Mouse (Mus musculus): ENCODE data around the gene Cox6a1. TPM values are rescaled to one million over a fixed set of nuclear protein-coding genes. Genes with fewer than 3 reads are reported as not detected.
A peak's percentile ranks its signal among the peaks of the same experiment; 100 is the strongest.

The Cox6a1 gene
- total RNA-seq, 2 experiments from 2014 or later: 367 to 372 TPM

- intact Hi-C loops (cut with DNase I): no loop called here
- no peak for DNase-seq
These were observed 6.3 kb upstream of the Cox6a1 start for GRCm38 (mm10) chr5:115355070-115355469.

GRCm38 (mm10) chr5:115351348-115351747 is 2.6 kb upstream of the Cox6a1 start:
- DNase-seq: no peak
- intact Hi-C loops (cut with DNase I): no loop called here

GRCm38 (mm10) chr5:115349225-115349555 is 409 bp upstream of the Cox6a1 start:
- no peak for DNase-seq
- intact Hi-C loops (cut with DNase I): loop anchor here (5.0 to 10.0 kb wide), 2 partner anchors 224 to 283 kb away; partner anchors contain the start of gene Rab35

GRCm38 (mm10) chr5:115347564-115347963 is 1.2 kb downstream of the Cox6a1 start:
- intact Hi-C loops (cut with DNase I): loop anchor here (2.0 to 10.0 kb wide), 3 partner anchors 45 to 285 kb away; partner anchors contain the start of gene Rab35

GRCm38 (mm10) chr5:115341314-115342165 is 7.2 kb downstream of the Cox6a1 start:
- DNase-seq: no peak
- intact Hi-C loops (cut with DNase I): loop anchor here (2.0 to 10.0 kb wide), 3 partner anchors 41 to 217 kb away; partner anchors contain the start of gene Dynll1

More at GRCm38 (mm10) chr5:115347564-115347963, 1.2 kb downstream of the Cox6a1 start:
- peak; percentile 85 to 87 for DNase-seq

- intact Hi-C loops (cut with DNase I): loop anchor here (2.0 to 10.0 kb wide), 2 partner anchors 40 to 216 kb away; partner anchors contain the start of gene Dynll1
- peak; percentile 90 to 91 for DNase-seq
These were observed 8.0 kb downstream of the Cox6a1 start, which contains the start of the genes Gatc and Triap1 for GRCm38 (mm10) chr5:115340577-115341313. TSS of gene Gatc (minus strand) at chr5:115341178. TSS of gene Triap1 (plus strand) at chr5:115341225.

GRCm38 (mm10) chr5:115340007-115340406 is 8.8 kb downstream of the Cox6a1 start:
- intact Hi-C loops (cut with DNase I): loop anchor here (2.0 to 10.0 kb wide), 2 partner anchors 39 to 215 kb away; partner anchors contain the start of gene Dynll1
- DNase-seq: no peak

- intact Hi-C loops (cut with DNase I): no loop called here
- no peak for DNase-seq
These were observed 15.2 kb downstream of the Cox6a1 start for GRCm38 (mm10) chr5:115333626-115334025.

- intact Hi-C loops (cut with DNase I): no loop called here
- no peak for DNase-seq
These were observed 17.8 kb downstream of the Cox6a1 start for GRCm38 (mm10) chr5:115330955-115331354.

GRCm38 (mm10) chr5:115327610-115328548 is 20.9 kb downstream of the Cox6a1 start:
- peak in 1 of 2 experiments; percentile 36 for DNase-seq
- intact Hi-C loops (cut with DNase I): loop anchor here (2.0 kb wide), 1 partner anchor 27 kb away; the partner anchor contains the start of gene Dynll1

- intact Hi-C loops (cut with DNase I): loop anchor here (2.0 kb wide), 1 partner anchor 26 kb away; the partner anchor contains the start of gene Dynll1
- DNase-seq: peak; percentile 98 to 99
These were observed 21.7 kb downstream of the Cox6a1 start, which contains the start of gene Srsf9 for GRCm38 (mm10) chr5:115326875-115327609. TSS of gene Srsf9 (plus strand) at chr5:115327177.

- no peak for DNase-seq
- intact Hi-C loops (cut with DNase I): loop anchor here (2.0 kb wide), 1 partner anchor 26 kb away; the partner anchor contains the start of gene Dynll1
These were observed 22.4 kb downstream of the Cox6a1 start for GRCm38 (mm10) chr5:115326256-115326831.

- peak; percentile 68 to 72 for DNase-seq
- intact Hi-C loops (cut with DNase I): no loop called here
These were observed 29.5 kb downstream of the Cox6a1 start for GRCm38 (mm10) chr5:115319004-115319940.

- intact Hi-C loops (cut with DNase I): no loop called here
- peak in 1 of 2 experiments; percentile 25 for DNase-seq
These were observed 31.0 kb downstream of the Cox6a1 start for GRCm38 (mm10) chr5:115317645-115318328.

GRCm38 (mm10) chr5:115316968-115317644 is 31.7 kb downstream of the Cox6a1 start:
- no peak for DNase-seq
- intact Hi-C loops (cut with DNase I): no loop called here

GRCm38 (mm10) chr5:115313668-115313943 is 35.2 kb downstream of the Cox6a1 start:
- DNase-seq: no peak
- intact Hi-C loops (cut with DNase I): no loop called here
